Mouse (Mus musculus) midbrain, embryonic 10.5 days (tissue): ENCODE results near the gene Rln1. TPM values are rescaled to one million over a fixed set of nuclear protein-coding genes. Genes with fewer than 3 reads are reported as not detected.
A peak's percentile ranks its signal among the peaks of the same experiment; 100 is the strongest.

Experiments used
- DNase-seq: peaks from one replicate; pipeline ENCODE4 v3.0.0-alpha.2; 2017; ENCODE audit warnings: low spot score
- H3K27ac ChIP-seq: fragments of 300-500 bp; sonication (generic); replicated peaks from 2 replicates; pipeline ENCODE4 v1.5.1; 2016; ENCODE audit warnings: mild to moderate bottlenecking
- H3K27me3 ChIP-seq: fragments of 300-500 bp; sonication (generic); 2 replicates; pipeline ENCODE4 v1.6.1; 2016; ENCODE audit warnings: low read depth, mild to moderate bottlenecking; ENCODE audit not compliant: poor library complexity, severe bottlenecking
- H3K36me3 ChIP-seq: fragments of 300-500 bp; sonication (generic); 2 replicates; pipeline ENCODE4 v1.6.1; 2016; ENCODE audit warnings: mild to moderate bottlenecking, moderate library complexity
- H3K4me1 ChIP-seq: fragments of 300-500 bp; sonication (generic); 2 replicates; pipeline ENCODE4 v1.6.1; 2016
- H3K4me3 ChIP-seq: fragments of 300-500 bp; sonication (generic); 2 replicates; pipeline ENCODE4 v1.5.1; 2016; ENCODE audit warnings: mild to moderate bottlenecking, moderate library complexity
- H3K9me3 ChIP-seq: fragments of 300-500 bp; sonication (generic); replicated peaks from 2 replicates; pipeline ENCODE4 v1.6.1; 2016; ENCODE audit warnings: mild to moderate bottlenecking
- WGBS: fragments of 180-500 bp; shearing (Covaris S2); methylation state at CpG from one replicate; pipeline ENCODE4 v1.1.7; 2016; 5-methylcytosine and 5-hydroxymethylcytosine counted together
- polyA plus RNA-seq: library from polyadenylated mRNA; unstranded; fragments of >200 nt; fragmentation: Nextera tagmentation; extraction: Ambion mirVana; gene quantifications from 2 replicates; pipeline ENCODE4 v1.2.1, GENCODE M21; 2016

Rln1 gene
- polyA plus RNA-seq, 1 experiment from 2014 or later = 1.3 TPM

- Histone ChIP-seq H3K27me3 (no peaks in the 10 kb centered on the region), H3K36me3 (peaks cover 34% of the 10 kb centered on the region), H3K4me3 (no peak overlapping the region), H3K27ac (no peak overlapping the region), H3K4me1 (no peaks in the 10 kb centered on the region), H3K9me3 (no peaks in the 10 kb centered on the region)
- no peak for DNase-seq
Observed at GRCm38 (mm10) chr19:29308832-29309231, 25.6 kb downstream of the Rln1 start.

DNA sequence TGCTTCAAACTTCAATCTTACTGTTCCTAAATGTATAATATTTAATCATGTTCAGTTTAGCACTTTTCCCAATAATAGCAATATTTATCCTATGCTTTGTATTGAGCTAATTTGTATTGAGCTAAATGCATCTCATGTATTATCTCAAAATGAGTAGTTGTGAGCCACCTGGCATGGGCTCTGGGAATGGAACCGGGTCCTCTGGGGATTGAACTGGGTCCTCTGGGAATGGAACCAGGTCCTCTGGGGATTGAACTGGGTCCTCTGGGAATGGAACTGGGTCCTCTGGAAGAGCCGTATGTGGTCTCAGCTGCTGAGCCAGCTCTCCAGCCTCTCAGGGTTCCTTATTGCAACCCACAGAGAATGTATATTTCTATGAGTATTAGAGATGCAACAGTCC lies 32.4 kb downstream of the Rln1 start:
- Histone ChIP-seq H3K36me3 (peaks cover 48% of the 10 kb centered on the region), H3K27ac (no peak overlapping the region), H3K4me3 (no peak overlapping the region), H3K27me3 (no peaks in the 10 kb centered on the region), H3K4me1 (peaks cover 4% of the 10 kb centered on the region; the same call in 1 of the 2 replicates), H3K9me3 (no peaks in the 10 kb centered on the region)
- no peak for DNase-seq
- WGBS = 89% methylated on average over 2 of the region's 2 CpGs

DNA sequence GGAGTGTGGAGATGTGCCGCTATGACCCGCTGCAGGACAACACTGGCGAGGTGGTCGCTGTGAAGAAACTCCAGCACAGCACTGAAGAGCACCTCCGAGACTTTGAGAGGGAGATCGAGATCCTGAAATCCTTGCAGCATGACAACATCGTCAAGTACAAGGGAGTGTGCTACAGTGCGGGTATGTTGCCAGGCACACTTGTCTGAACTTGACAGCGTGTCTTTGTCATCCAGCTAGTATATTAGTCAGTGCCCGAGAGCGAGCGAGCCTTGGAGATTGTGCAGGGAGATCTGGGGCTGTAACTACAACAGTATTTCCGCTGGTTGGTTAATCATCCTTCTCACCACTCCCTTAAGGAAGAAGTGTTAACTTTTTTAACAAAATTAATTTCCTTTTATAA lies 33.6 kb downstream of the Rln1 start:
- no peak for DNase-seq
- WGBS = 92% methylated on average over 13 of the region's 13 CpGs
- H3K36me3 ChIP-seq = peaks cover 55% of the 10 kb centered on the region

GRCm38 (mm10) chr19:29297366-29297765 lies 37.1 kb downstream of the Rln1 start:
- no peak overlapping the region for H3K4me3 ChIP-seq
- H3K9me3 ChIP-seq = no peaks in the 10 kb centered on the region
- H3K4me1 ChIP-seq = no peaks in the 10 kb centered on the region
- no peaks in the 10 kb centered on the region for H3K27me3 ChIP-seq
- WGBS = 98% methylated on average over 1 of the region's 1 CpGs
- no peak overlapping the region for H3K27ac ChIP-seq
- H3K36me3 ChIP-seq = peaks cover 49% of the 10 kb centered on the region
- DNase-seq = no peak

More for the DNA sequence above, 33.6 kb downstream of the Rln1 start:
- Histone ChIP-seq H3K4me3 (no peak overlapping the region), H3K4me1 (peaks cover 4% of the 10 kb centered on the region; the same call in 1 of the 2 replicates), H3K27ac (no peak overlapping the region), H3K27me3 (no peaks in the 10 kb centered on the region), H3K9me3 (no peaks in the 10 kb centered on the region)

- no peaks in the 10 kb centered on the region for H3K9me3 ChIP-seq
- H3K27me3 ChIP-seq = no peaks in the 10 kb centered on the region
- H3K27ac ChIP-seq = no peak overlapping the region
- H3K4me1 ChIP-seq = no peaks in the 10 kb centered on the region
- DNase-seq = no peak
- H3K36me3 ChIP-seq = peaks cover 55% of the 10 kb centered on the region
- H3K4me3 ChIP-seq = no peak overlapping the region
Observed at GRCm38 (mm10) chr19:29296166-29296565, 38.3 kb downstream of the Rln1 start.

DNA sequence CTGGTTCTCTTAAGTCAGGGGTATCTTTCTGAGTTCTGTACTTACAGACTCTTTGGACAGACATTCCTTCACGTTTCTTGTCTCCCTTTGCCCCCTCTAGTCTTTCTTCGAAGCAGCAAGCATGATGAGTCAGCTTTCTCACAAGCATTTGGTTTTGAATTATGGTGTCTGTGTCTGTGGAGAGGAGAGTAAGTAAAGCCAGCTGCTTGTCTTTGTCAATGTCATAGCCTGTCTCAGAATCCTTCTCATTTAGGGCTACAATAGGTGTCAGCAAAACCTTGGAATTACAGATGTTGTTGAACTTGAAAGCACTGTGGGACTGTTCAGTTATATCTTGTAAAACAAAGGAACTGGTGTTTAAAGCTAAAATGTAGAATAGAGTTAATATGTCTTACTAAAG lies 39.7 kb downstream of the Rln1 start:
- Histone ChIP-seq H3K4me3 (no peak overlapping the region), H3K27me3 (no peaks in the 10 kb centered on the region), H3K27ac (no peak overlapping the region), H3K4me1 (no peaks in the 10 kb centered on the region), H3K36me3 (peaks cover 50% of the 10 kb centered on the region), H3K9me3 (no peaks in the 10 kb centered on the region)
- 78% methylated on average over 2 of the region's 2 CpGs for WGBS
- no peak for DNase-seq

GRCm38 (mm10) chr19:29292546-29292945 lies 41.9 kb downstream of the Rln1 start:
- Histone ChIP-seq H3K36me3 (peaks cover 34% of the 10 kb centered on the region), H3K4me3 (no peak overlapping the region), H3K27me3 (no peaks in the 10 kb centered on the region), H3K9me3 (no peaks in the 10 kb centered on the region), H3K27ac (no peak overlapping the region), H3K4me1 (no peaks in the 10 kb centered on the region)
- no peak for DNase-seq
- 87% methylated on average over 4 of the region's 4 CpGs for WGBS

- DNase-seq = no peak
- Histone ChIP-seq H3K27ac (no peak overlapping the region), H3K36me3 (peaks cover 32% of the 10 kb centered on the region), H3K9me3 (no peaks in the 10 kb centered on the region), H3K27me3 (no peaks in the 10 kb centered on the region), H3K4me1 (no peaks in the 10 kb centered on the region), H3K4me3 (no peak overlapping the region)
- WGBS = 89% methylated on average over 14 of the region's 14 CpGs
Observed at GRCm38 (mm10) chr19:29291532-29291931, 42.9 kb downstream of the Rln1 start.

GRCm38 (mm10) chr19:29287863-29288262 lies 46.6 kb downstream of the Rln1 start:
- 70% methylated on average over 8 of the region's 8 CpGs for WGBS
- Histone ChIP-seq H3K27me3 (no peaks in the 10 kb centered on the region), H3K4me1 (peaks cover 14% of the 10 kb centered on the region), H3K4me3 (no peak overlapping the region), H3K27ac (no peak overlapping the region), H3K9me3 (no peaks in the 10 kb centered on the region), H3K36me3 (peaks cover 28% of the 10 kb centered on the region)
- DNase-seq = no peak

DNA sequence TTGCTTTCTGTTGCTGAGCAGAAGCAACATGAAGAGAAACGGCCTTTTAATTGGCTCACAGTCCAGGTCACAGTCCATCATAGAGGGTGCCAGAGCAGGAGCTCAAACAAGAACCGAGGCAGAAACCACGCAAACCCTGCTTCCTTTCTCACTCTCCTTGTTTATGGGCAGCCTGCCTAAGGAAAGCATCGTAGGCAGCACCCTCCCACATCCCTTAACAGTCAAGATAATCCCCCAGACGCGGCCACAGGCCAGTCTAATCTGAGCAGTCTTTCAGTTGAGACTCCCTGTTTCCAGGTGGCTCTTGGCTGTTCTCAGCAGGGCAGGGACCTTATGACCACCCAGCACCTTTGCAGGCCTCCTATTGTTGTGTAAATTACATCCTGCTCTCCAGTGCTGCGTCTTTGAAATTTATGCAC lies 49.0 kb downstream of the Rln1 start:
- Histone ChIP-seq H3K4me1 (peaks cover 14% of the 10 kb centered on the region), H3K4me3 (no peak overlapping the region), H3K36me3 (peaks cover 10% of the 10 kb centered on the region), H3K9me3 (no peaks in the 10 kb centered on the region), H3K27ac (peak overlapping the region; percentile 61; the same call in 1 of the 2 replicates), H3K27me3 (no peaks in the 10 kb centered on the region)
- WGBS = 20% methylated on average over 7 of the region's 7 CpGs
- DNase-seq = peak; percentile 38

Other genes with a start within 250 kb of the Rln1 start
- gene Rcl1, start 233.3 kb downstream of the Rln1 start, polyA plus RNA-seq = 65.3 and 83.0 TPM in 2 replicates
- 5.9 and 7.7 TPM in 2 replicates for gene Jak2, start 82.8 kb downstream of the Rln1 start, polyA plus RNA-seq
- gene Insl6, start 9.3 kb downstream of the Rln1 start, polyA plus RNA-seq = 5.4 and 8.9 TPM in 2 replicates
- 40.4 and 43.8 TPM in 2 replicates for gene Plgrkt, start 32.7 kb upstream of the Rln1 start, polyA plus RNA-seq
- gene Cd274, start 32.8 kb upstream of the Rln1 start, polyA plus RNA-seq = 0.29 and 0.38 TPM in 2 replicates
- gene Pdcd1lg2, start 76.2 kb upstream of the Rln1 start, polyA plus RNA-seq = not detected in 2 replicates
- gene Ric1, start 187.6 kb upstream of the Rln1 start, polyA plus RNA-seq = 9.8 and 10.2 TPM in 2 replicates